Mouse (Mus musculus) forebrain, postnatal 0 days (tissue): Measurements from ENCODE around the gene Hcfc1. TPM values are rescaled to one million over a fixed set of nuclear protein-coding genes. Genes with fewer than 3 reads are reported as not detected.

Experiments
- ATAC-seq: fragments of 200-750 bp; cut with Nextera tagmentation; 2 replicates; pipeline ENCODE4 v1.8.0; 2017; ENCODE audit warnings: mild to moderate bottlenecking, moderate library complexity
- DNase-seq: peaks from one replicate; pipeline ENCODE4 v3.0.0-alpha.2; 2015
- H3K27ac ChIP-seq: fragments of 300-500 bp; sonication (generic); 2 replicates; pipeline ENCODE4 v1.5.1; 2014; ENCODE audit warnings: low read depth, mild to moderate bottlenecking, antibody characterized with exemption, low read length, moderate library complexity, mixed read lengths
- H3K27me3 ChIP-seq: fragments of 300-500 bp; sonication (generic); 2 replicates; pipeline ENCODE4 v1.6.1; 2014; ENCODE audit warnings: mild to moderate bottlenecking, low read length, mixed read lengths; ENCODE audit not compliant: insufficient read depth
- H3K36me3 ChIP-seq: fragments of 300-500 bp; sonication (generic); 2 replicates; pipeline ENCODE4 v1.6.1; 2014; ENCODE audit warnings: mild to moderate bottlenecking, moderate library complexity; ENCODE audit not compliant: insufficient read depth
- H3K4me1 ChIP-seq: fragments of 300-500 bp; sonication (generic); 2 replicates; pipeline ENCODE4 v1.6.1; 2014; ENCODE audit warnings: antibody characterized with exemption; ENCODE audit not compliant: insufficient read depth
- H3K4me2 ChIP-seq: fragments of 300-500 bp; sonication (generic); 2 replicates; pipeline ENCODE4 v1.6.1; 2014; ENCODE audit warnings: low read depth, mild to moderate bottlenecking, moderate library complexity
- H3K4me3 ChIP-seq: fragments of 300-500 bp; sonication (generic); 2 replicates; pipeline ENCODE4 v1.5.1; 2014; ENCODE audit warnings: low read depth, low read length, mixed read lengths
- H3K9ac ChIP-seq: fragments of 300-500 bp; sonication (generic); 2 replicates; pipeline ENCODE4 v1.6.1; 2014; ENCODE audit warnings: mild to moderate bottlenecking
- H3K9me3 ChIP-seq: fragments of 300-500 bp; sonication (generic); 2 replicates; pipeline ENCODE4 v1.6.1; 2016; ENCODE audit warnings: low read length
- CTCF ChIP-seq: sonication (generic); IDR thresholded peaks from 2 replicates; pipeline ENCODE4 v1.5.1; 2016; ENCODE audit warnings: antibody characterized with exemption, control low read depth, low read depth
- WGBS: fragments of 180-500 bp; shearing (Covaris S2); extraction: QIAGEN DNeasy Blood & Tissue Kit; methylation state at CpG from one replicate; pipeline ENCODE4 v1.1.7; 2014; 5-methylcytosine and 5-hydroxymethylcytosine counted together
- polyA plus RNA-seq: library from polyadenylated mRNA; unstranded; fragments of >200 nt; fragmentation: Nextera tagmentation; extraction: Ambion mirVana; gene quantifications from 2 replicates; pipeline ENCODE4 v1.2.1, GENCODE M21; 2015
- total RNA-seq: library from RNA; depleted of rRNA; stranded (reverse); fragments of >200 nt; gene quantifications from 2 replicates; pipeline ENCODE4 v1.2.3, GENCODE M21; 2014; rRNA removed

Hcfc1 gene
- total and polyA plus RNA-seq, 2 experiments from 2014 or later = 30.8 to 102 TPM

DNA sequence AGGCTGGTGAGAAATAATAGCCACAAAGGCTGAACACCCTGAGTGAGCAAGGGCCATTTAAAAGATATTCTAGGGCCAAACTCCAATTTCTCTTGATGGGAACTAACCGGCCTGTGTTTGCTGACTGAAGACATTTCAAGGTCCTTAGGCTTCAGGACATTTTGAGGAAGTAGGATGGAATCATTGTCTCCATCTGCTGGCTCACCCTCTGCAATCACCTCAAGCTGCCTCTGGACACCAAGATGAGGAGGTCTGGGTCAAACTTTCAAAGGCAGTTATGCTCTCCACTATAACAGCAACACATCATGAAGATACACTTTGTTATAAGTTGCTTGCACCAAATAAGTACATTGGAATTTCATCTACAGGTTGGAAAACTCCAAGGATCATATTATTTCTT, 56.1 kb downstream of the Hcfc1 start:
- TF ChIP-seq CTCF = no peak
- Histone ChIP-seq H3K4me2 (no peak overlapping the region), H3K36me3 (no peaks in the 10 kb centered on the region), H3K4me1 (no peaks in the 10 kb centered on the region), H3K4me3 (no peak overlapping the region), H3K9me3 (no peaks in the 10 kb centered on the region), H3K27me3 (no peaks in the 10 kb centered on the region), H3K9ac (no peak overlapping the region), H3K27ac (no peak overlapping the region)
- ATAC-seq (no peak), DNase-seq (no peak)
- 67% methylated on average over 1 of the region's 1 CpGs for WGBS

DNA sequence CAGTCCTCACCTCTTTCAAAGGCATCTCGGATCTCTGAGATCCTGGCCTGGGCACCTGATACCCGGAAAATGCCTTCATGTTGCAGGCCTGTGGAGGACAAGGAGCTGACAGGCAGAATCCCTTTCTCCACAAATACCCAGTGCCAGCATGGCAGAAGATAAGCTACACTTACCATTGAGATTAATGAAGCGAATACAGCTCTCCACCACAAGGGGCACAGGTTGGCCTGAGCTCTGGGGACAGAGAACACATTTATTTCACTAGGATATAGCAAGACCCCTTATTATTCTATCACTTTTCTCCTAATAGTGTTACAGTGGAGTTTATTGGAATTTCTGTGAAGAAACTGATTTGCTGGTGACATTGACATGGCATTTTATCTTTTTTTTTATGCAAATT, 68.2 kb downstream of the Hcfc1 start:
- Histone ChIP-seq H3K9ac (no peak overlapping the region), H3K4me3 (no peak overlapping the region), H3K27ac (no peak overlapping the region), H3K4me2 (no peak overlapping the region), H3K4me1 (no peaks in the 10 kb centered on the region), H3K27me3 (no peaks in the 10 kb centered on the region), H3K36me3 (no peaks in the 10 kb centered on the region), H3K9me3 (no peaks in the 10 kb centered on the region)
- ATAC-seq (no peak), DNase-seq (no peak)
- TF ChIP-seq CTCF = peak; percentile 42
- WGBS = 77% methylated on average over 3 of the region's 3 CpGs

DNA sequence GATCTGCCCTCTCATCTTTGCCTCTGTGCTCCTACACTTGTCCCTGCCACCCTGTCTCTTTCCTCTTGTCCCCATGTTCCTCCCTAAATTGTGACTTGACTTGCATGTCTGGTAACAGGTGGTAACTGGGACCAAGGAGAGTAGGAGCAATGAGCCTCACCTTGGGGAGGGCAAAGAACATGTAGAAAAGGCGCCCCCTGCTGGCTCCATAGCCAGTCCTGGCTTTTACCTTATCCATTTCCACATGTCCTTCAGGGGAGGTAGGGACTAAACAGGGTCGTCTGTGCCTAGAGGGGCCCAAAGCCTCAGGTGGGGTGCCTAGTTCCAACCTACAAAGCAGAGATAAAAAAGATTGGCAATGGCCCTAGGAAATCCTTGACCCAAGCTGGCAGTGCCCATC, 70.4 kb downstream of the Hcfc1 start, which contains the start of gene L1cam:
L1cam (minus strand) TSS at position 387 of the 400 bp plus-strand sequence.
- no peak for ATAC-seq
- Histone ChIP-seq H3K4me2 (no peak within 1 kb of the TSS), H3K27me3 (no peaks in the 10 kb centered on the region), H3K4me1 (no peaks in the 10 kb centered on the region), H3K9me3 (no peaks in the 10 kb centered on the region), H3K9ac (no peak within 1 kb of the TSS), H3K27ac (no peak within 1 kb of the TSS), H3K4me3 (no peak within 1 kb of the TSS), H3K36me3 (no peaks in the 10 kb centered on the region)
- TF ChIP-seq CTCF = peak; percentile 37
- WGBS = 21% methylated on average over 2 of the region's 2 CpGs
- DNase-seq = peak; percentile 20

DNA sequence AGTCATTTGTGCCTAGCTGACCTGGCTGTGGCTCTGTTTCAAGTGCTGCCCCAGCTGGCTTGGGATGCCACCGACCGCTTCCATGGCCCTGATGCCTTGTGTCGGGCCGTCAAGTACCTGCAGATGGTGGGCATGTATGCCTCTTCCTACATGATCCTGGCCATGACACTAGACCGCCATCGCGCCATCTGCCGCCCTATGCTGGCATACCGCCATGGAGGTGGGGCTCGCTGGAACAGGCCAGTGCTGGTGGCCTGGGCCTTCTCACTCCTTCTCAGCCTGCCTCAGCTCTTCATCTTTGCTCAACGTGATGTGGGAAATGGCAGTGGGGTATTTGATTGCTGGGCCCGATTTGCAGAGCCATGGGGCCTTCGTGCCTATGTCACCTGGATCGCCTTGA, 73.3 kb downstream of the Hcfc1 start:
- Histone ChIP-seq H3K4me3 (no peak overlapping the region), H3K9ac (no peak overlapping the region), H3K4me2 (no peak overlapping the region), H3K27me3 (no peaks in the 10 kb centered on the region), H3K27ac (no peak overlapping the region), H3K36me3 (no peaks in the 10 kb centered on the region), H3K9me3 (no peaks in the 10 kb centered on the region), H3K4me1 (no peaks in the 10 kb centered on the region)
- WGBS = 90% methylated on average over 14 of the region's 14 CpGs
- TF ChIP-seq CTCF = no peak
- ATAC-seq = no peak
- DNase-seq = no peak

Other genes starting within 250 kb of the Hcfc1 start
- gene Abcd1, start 249.8 kb downstream of the Hcfc1 start, total RNA-seq = 11.7 and 13.8 TPM in 2 replicates
- 6.7 and 7.6 TPM in 2 replicates for gene Abcd1, start 249.8 kb downstream of the Hcfc1 start, polyA plus RNA-seq
- 0.62 and 1.6 TPM in 2 replicates for gene Plxnb3, start 209.3 kb downstream of the Hcfc1 start, total RNA-seq
- 0.29 and 0.45 TPM in 2 replicates for gene Plxnb3, start 209.3 kb downstream of the Hcfc1 start, polyA plus RNA-seq
- gene Srpk3, start 192.0 kb downstream of the Hcfc1 start, total RNA-seq = 0.14 and 0.62 TPM in 2 replicates
- gene Srpk3, start 192.0 kb downstream of the Hcfc1 start, polyA plus RNA-seq = 0.91 and 0.99 TPM in 2 replicates
- gene Idh3g, start 179.5 kb downstream of the Hcfc1 start, total RNA-seq = 177 and 186 TPM in 2 replicates
- gene Idh3g, start 179.5 kb downstream of the Hcfc1 start, polyA plus RNA-seq = 208 and 213 TPM in 2 replicates
- 107 and 169 TPM in 2 replicates for gene Ssr4, start 179.3 kb downstream of the Hcfc1 start, total RNA-seq
- 167 and 186 TPM in 2 replicates for gene Ssr4, start 179.3 kb downstream of the Hcfc1 start, polyA plus RNA-seq
- 239 and 252 TPM in 2 replicates for gene Pdzd4, start 141.4 kb downstream of the Hcfc1 start, total RNA-seq
- 3.4 and 4.0 TPM in 2 replicates for gene Pdzd4, start 141.4 kb downstream of the Hcfc1 start, polyA plus RNA-seq
- not detected in 2 replicates for gene Avpr2, start 74.3 kb downstream of the Hcfc1 start, total RNA-seq
- gene Avpr2, start 74.3 kb downstream of the Hcfc1 start, polyA plus RNA-seq = not detected in 2 replicates
- 225 and 256 TPM in 2 replicates for gene L1cam, start 70.3 kb downstream of the Hcfc1 start, total RNA-seq
- 75.9 and 100 TPM in 2 replicates for gene L1cam, start 70.3 kb downstream of the Hcfc1 start, polyA plus RNA-seq
- gene Arhgap4, start 44.5 kb downstream of the Hcfc1 start, total RNA-seq = 2.0 and 4.8 TPM in 2 replicates
- 1.1 and 1.6 TPM in 2 replicates for gene Arhgap4, start 44.5 kb downstream of the Hcfc1 start, polyA plus RNA-seq
- 68.9 and 71.2 TPM in 2 replicates for gene Naa10, start 44.4 kb downstream of the Hcfc1 start, total RNA-seq
- 92.1 and 100 TPM in 2 replicates for gene Naa10, start 44.4 kb downstream of the Hcfc1 start, polyA plus RNA-seq
- 4.9 and 13.1 TPM in 2 replicates for gene Renbp, start 35.5 kb downstream of the Hcfc1 start, total RNA-seq
- 11.7 and 12.4 TPM in 2 replicates for gene Renbp, start 35.5 kb downstream of the Hcfc1 start, polyA plus RNA-seq
- 41.9 and 63.7 TPM in 2 replicates for gene Irak1, start 57.6 kb upstream of the Hcfc1 start, total RNA-seq
- gene Irak1, start 57.6 kb upstream of the Hcfc1 start, polyA plus RNA-seq = 21.0 and 28.0 TPM in 2 replicates
- not detected in 2 replicates for gene Opn1mw, start 161.1 kb upstream of the Hcfc1 start, total RNA-seq
- gene Opn1mw, start 161.1 kb upstream of the Hcfc1 start, polyA plus RNA-seq = not detected in 2 replicates
- 56.7 and 80.9 TPM in 2 replicates for gene Mecp2, start 169.0 kb upstream of the Hcfc1 start, total RNA-seq
- 11.4 and 12.4 TPM in 2 replicates for gene Mecp2, start 169.0 kb upstream of the Hcfc1 start, polyA plus RNA-seq
- gene Tex28, start 201.5 kb upstream of the Hcfc1 start, total RNA-seq = not detected in 2 replicates
- gene Tex28, start 201.5 kb upstream of the Hcfc1 start, polyA plus RNA-seq = not detected in 2 replicates
- not detected in 2 replicates for gene Tktl1, start 210.9 kb upstream of the Hcfc1 start, total RNA-seq
- gene Tktl1, start 210.9 kb upstream of the Hcfc1 start, polyA plus RNA-seq = 0.06 TPM in 1 of 2 replicates, not detected in the other